Mouse (Mus musculus) spleen, adult 2 months (tissue): ENCODE measurements around the gene Nyap2.

ENCODE experiments used
- CTCF ChIP-seq: fragments of 200-500 bp; IDR thresholded peaks from 2 replicates; pipeline ENCODE4 v1.5.1; 2011; ENCODE audit warnings: mild to moderate bottlenecking, inconsistent platforms; ENCODE audit not compliant: insufficient read depth, insufficient read length, insufficient replicate concordance; ENCODE audit errors: extremely low read depth
- POLR2A ChIP-seq: fragments of 200-500 bp; IDR thresholded peaks from 2 replicates; pipeline ENCODE4 v1.6.1; 2011; ENCODE audit warnings: low read depth, low read length, inconsistent platforms

DNA sequence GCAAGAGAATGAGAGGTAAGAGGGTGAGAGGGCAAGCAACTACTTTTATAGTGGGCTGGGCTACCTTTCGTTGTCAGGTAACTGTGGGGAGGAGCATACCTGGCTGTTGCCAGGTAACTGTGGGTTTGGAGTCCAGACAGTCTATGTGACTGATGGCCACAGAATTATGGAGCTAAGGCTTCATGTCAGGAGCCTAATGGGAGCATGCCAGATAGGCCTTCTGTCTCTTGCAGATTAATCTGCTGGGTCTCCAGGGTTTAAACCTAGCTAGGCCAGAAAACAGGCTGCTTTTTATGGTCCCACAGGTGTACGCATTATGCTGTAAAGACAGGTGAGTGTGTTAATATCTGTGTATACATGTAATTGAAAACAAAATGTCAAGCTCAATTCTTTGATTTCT is 132.8 kb downstream of the Nyap2 start:
- TF ChIP-seq CTCF (no peak), POLR2A (no peak)
